In the genomic region with DNA sequence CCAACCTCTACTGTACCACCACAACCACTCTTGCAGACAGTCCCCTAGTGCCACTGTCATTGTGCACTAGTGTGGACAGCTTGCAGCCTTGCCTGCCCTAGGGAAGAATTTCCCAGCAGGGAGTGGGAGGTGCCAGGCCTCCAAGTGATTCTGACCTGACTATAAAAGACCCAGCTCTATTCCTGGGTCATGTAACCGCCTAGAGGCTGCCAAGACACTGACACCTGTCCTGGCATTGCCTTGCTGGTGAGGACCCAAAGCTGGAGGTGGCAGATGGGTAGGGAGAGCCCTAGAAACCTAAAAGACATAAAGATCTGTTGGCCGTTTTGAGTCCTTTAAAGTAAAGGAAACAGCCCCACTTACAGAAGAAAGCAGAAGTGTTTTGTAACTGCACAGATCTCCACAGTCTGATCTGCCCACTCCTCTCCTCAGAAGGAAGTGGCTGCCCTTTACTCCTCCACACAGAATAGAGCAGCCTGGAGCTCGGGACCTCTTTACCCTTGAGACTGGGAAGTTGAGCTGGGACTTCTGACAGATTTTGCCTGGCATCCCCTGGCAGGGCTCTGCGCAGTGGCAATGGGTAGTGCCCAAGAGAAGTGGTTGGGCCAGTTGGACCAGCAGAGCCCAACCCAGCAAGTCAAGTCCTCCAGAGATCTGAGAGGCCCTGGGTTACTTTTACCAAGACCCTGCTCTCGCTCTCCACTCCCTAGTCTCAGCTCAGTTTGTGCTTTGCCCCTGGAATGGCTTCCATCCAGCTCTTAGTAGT, we compare ENCODE assay signal across 8 mouse cellular contexts. TPM values are rescaled to one million over a fixed set of nuclear protein-coding genes. Genes with fewer than 3 reads are reported as not detected.
DNase-seq lines count a peak whose midpoint lies in the region; ATAC-seq and TF ChIP-seq lines count a peak whose summit lies in the region.

No protein-coding gene starts in this region.

- no peak overlapping the region for H3K9ac ChIP-seq in embryonic facial prominence, embryonic 14.5 days (ENCODE audit: low read depth, low read length)
- no peak overlapping the region for H3K9ac ChIP-seq in kidney, embryonic 16.5 days (replicated peaks; ENCODE audit: low read length)
- H3K9ac ChIP-seq in forebrain, embryonic 11.5 days (ENCODE audit: low read length) = no peak overlapping the region

- peak overlapping the region; percentile 71 for H3K27ac ChIP-seq in left cerebral cortex, adult 2 months
- peak overlapping the region; percentile 33; the same call in 1 of the 2 replicates for H3K27ac ChIP-seq in embryonic facial prominence, embryonic 14.5 days (replicated peaks; ENCODE audit: low read depth, low read length)
- peak overlapping the region; percentile 57 for H3K27ac ChIP-seq in kidney, embryonic 16.5 days (ENCODE audit: low read length)
- no peak overlapping the region for H3K27ac ChIP-seq in forebrain, embryonic 11.5 days (ENCODE audit: low read depth, low read length)

- no peaks in the 10 kb centered on the region for H3K79me2 ChIP-seq in myocyte (ENCODE audit: control insufficient read depth, insufficient read depth)

- no peak overlapping the region for H3ac ChIP-seq in myocyte (ENCODE audit: control insufficient read depth, insufficient read length)

- 65% methylated on average over 5 of the region's 5 CpGs for WGBS in embryonic facial prominence, embryonic 14.5 days
- WGBS in kidney, embryonic 16.5 days = 48% methylated on average over 5 of the region's 5 CpGs
- 82% methylated on average over 5 of the region's 5 CpGs for WGBS in forebrain, embryonic 11.5 days

- peaks cover 9% of the 10 kb centered on the region; the same call in 1 of the 2 replicates for H3K4me1 ChIP-seq in embryonic facial prominence, embryonic 14.5 days (ENCODE audit: control insufficient read depth, insufficient read depth, low read length)
- H3K4me1 ChIP-seq in kidney, embryonic 16.5 days (ENCODE audit: insufficient read depth, low read length) = peaks cover 29% of the 10 kb centered on the region
- H3K4me1 ChIP-seq in forebrain, embryonic 11.5 days (replicated peaks; ENCODE audit: control insufficient read depth, insufficient read depth, low read length) = peaks cover 6% of the 10 kb centered on the region; the same call in 1 of the 2 replicates

- TF ChIP-seq CTCF in left cerebral cortex, adult 2 months (IDR thresholded peaks at IDR 0.05) = no peak

- no peaks in the 10 kb centered on the region for H3K9me3 ChIP-seq in embryonic facial prominence, embryonic 14.5 days (ENCODE audit: control insufficient read depth, low read length)
- H3K9me3 ChIP-seq in kidney, embryonic 16.5 days (ENCODE audit: low read length) = no peaks in the 10 kb centered on the region
- H3K9me3 ChIP-seq in forebrain, embryonic 11.5 days (ENCODE audit: control insufficient read depth, low read length) = no peaks in the 10 kb centered on the region

- no peak for TF ChIP-seq POLR2A in myocyte (IDR thresholded peaks at IDR 0.05; ENCODE audit: insufficient read length, low read depth)

- no peaks in the 10 kb centered on the region for H3K27me3 ChIP-seq in embryonic facial prominence, embryonic 14.5 days (replicated peaks; ENCODE audit: control insufficient read depth, insufficient read depth, low read length)
- H3K27me3 ChIP-seq in kidney, embryonic 16.5 days (ENCODE audit: insufficient read depth, low read length) = no peaks in the 10 kb centered on the region
- H3K27me3 ChIP-seq in myocyte (ENCODE audit: control insufficient read depth, insufficient read depth, insufficient read length) = no peaks in the 10 kb centered on the region
- peaks cover 4% of the 10 kb centered on the region; the same call in 1 of the 2 replicates for H3K27me3 ChIP-seq in forebrain, embryonic 11.5 days (ENCODE audit: control insufficient read depth, insufficient read depth, low read length)

- DNase-seq in left cerebral cortex, adult 2 months (ENCODE audit: extremely low spot score in 1 of 2, low spot score in 2 of 2) = no peak
- DNase-seq in left cerebral cortex, adult 9 months (ENCODE audit: low spot score in 2 of 2) = no peak
- peak; percentile 20 for DNase-seq in embryonic facial prominence, embryonic 14.5 days (ENCODE audit: low spot score)
- DNase-seq in forebrain, embryonic 11.5 days (ENCODE audit: low spot score) = no peak
- no peak for DNase-seq in retina, embryonic 14.5 days (ENCODE audit: low spot score)
- no peak for DNase-seq in thymus, postnatal 36 days

- no peak overlapping the region for H3K4me2 ChIP-seq in embryonic facial prominence, embryonic 14.5 days (ENCODE audit: low read depth, low read length)
- H3K4me2 ChIP-seq in kidney, embryonic 16.5 days (replicated peaks; ENCODE audit: low read depth, low read length) = no peak overlapping the region
- H3K4me2 ChIP-seq in myocyte (ENCODE audit: low read depth) = peak overlapping the region; percentile 22
- no peak overlapping the region for H3K4me2 ChIP-seq in forebrain, embryonic 11.5 days (ENCODE audit: low read depth, low read length, severe bottlenecking)

- H3K36me3 ChIP-seq in embryonic facial prominence, embryonic 14.5 days (ENCODE audit: control insufficient read depth, insufficient read depth, low read length) = no peaks in the 10 kb centered on the region
- no peaks in the 10 kb centered on the region for H3K36me3 ChIP-seq in kidney, embryonic 16.5 days (ENCODE audit: insufficient read depth, low read length)
- H3K36me3 ChIP-seq in myocyte (ENCODE audit: control insufficient read depth, insufficient read depth) = no peaks in the 10 kb centered on the region
- H3K36me3 ChIP-seq in forebrain, embryonic 11.5 days (ENCODE audit: control insufficient read depth, insufficient read depth, low read length) = no peaks in the 10 kb centered on the region

- no peak overlapping the region for H3K4me3 ChIP-seq in left cerebral cortex, adult 2 months
- no peak overlapping the region for H3K4me3 ChIP-seq in embryonic facial prominence, embryonic 14.5 days (ENCODE audit: low read depth, low read length)
- H3K4me3 ChIP-seq in kidney, embryonic 16.5 days (ENCODE audit: low read length) = no peak overlapping the region
- H3K4me3 ChIP-seq in myocyte = no peak overlapping the region
- H3K4me3 ChIP-seq in forebrain, embryonic 11.5 days (ENCODE audit: low read depth, low read length) = no peak overlapping the region

- intact Hi-C loops in left cerebral cortex, adult 2 months (cut with DNase I) = no loop called here

- ATAC-seq in embryonic facial prominence, embryonic 14.5 days (ENCODE audit: low read depth) = peak; percentile 35; the same call in 1 of the 2 replicates
- no peak for ATAC-seq in kidney, embryonic 16.5 days (ENCODE audit: low FRiP score, low TSS enrichment)
- ATAC-seq in forebrain, embryonic 11.5 days (replicated peaks; ENCODE audit: low FRiP score) = no peak

TF ChIP-seq in myocyte, 11 proteins besides CTCF, POLR2A, EP300 and RAD21:
- TF ChIP-seq REST (IDR thresholded peaks at IDR 0.05; ENCODE audit: insufficient read depth, insufficient read length) = no peak
- TF ChIP-seq TCF3 (IDR thresholded peaks at IDR 0.05; ENCODE audit: insufficient read length, low read depth) = no peak
- no peak for TF ChIP-seq CEBPB (IDR thresholded peaks at IDR 0.05; ENCODE audit: insufficient read depth, poor library complexity, severe bottlenecking)
- TF ChIP-seq POLR2AphosphoS2 (IDR thresholded peaks at IDR 0.05; ENCODE audit: insufficient read length, low read depth) = no peak
- TF ChIP-seq MAX (IDR thresholded peaks at IDR 0.05; ENCODE audit: low read depth) = no peak
- TF ChIP-seq USF1 (IDR thresholded peaks at IDR 0.05; ENCODE audit: low read depth) = no peak
- peak in 1 of 3 experiments; percentile 16 for TF ChIP-seq MYOG (IDR thresholded peaks at IDR 0.05; ENCODE audit: control insufficient read depth in 1 of 3, insufficient read depth in 1 of 3, insufficient read length in 2 of 3, low read depth in 2 of 3)
- TF ChIP-seq MYOD1 (IDR thresholded peaks at IDR 0.05; ENCODE audit: control insufficient read depth in 1 of 3, insufficient read length in 2 of 3, low read depth in 2 of 3) = peak in 1 of 3 experiments; percentile 55
- no peak for TF ChIP-seq SRF (IDR thresholded peaks at IDR 0.05; ENCODE audit: control insufficient read depth, insufficient read length, low read depth)
- TF ChIP-seq E2F4 (IDR thresholded peaks at IDR 0.05; ENCODE audit: insufficient read depth) = no peak
- TF ChIP-seq TCF12 (IDR thresholded peaks at IDR 0.05; ENCODE audit: insufficient read depth, poor library complexity, severe bottlenecking) = no peak

RNA-seq across cellular contexts. Expression of a gene that starts 5.0 kb away (rescaled TPM):
- 10 to 100 TPM; 10.5 to 16.1 TPM for total RNA-seq in left cerebral cortex, adult 2 months (2021)
- 42.5 and 44.6 TPM in 2 replicates for polyA plus RNA-seq in embryonic facial prominence, embryonic 14.5 days (2014; fragmentation: Nextera tagmentation; extraction: Ambion mirVana)
- polyA plus RNA-seq in kidney, embryonic 16.5 days (2015; fragmentation: Nextera tagmentation; extraction: Ambion mirVana) = 48.9 and 52.4 TPM in 2 replicates
- polyA plus RNA-seq in myocyte (2012; fragmentation: generic; extraction: Trizol) = 23.6 TPM
- polyA plus RNA-seq in forebrain, embryonic 11.5 days (2014; fragmentation: Nextera tagmentation; extraction: Ambion mirVana) = 26.2 and 26.8 TPM in 2 replicates

RNA-seq across cellular contexts. Expression of a gene that starts 23.2 kb away (rescaled TPM):
- 10 to 100 TPM; 11.3 to 12.3 TPM for total RNA-seq in left cerebral cortex, adult 2 months (2021)
- 13.3 and 16.5 TPM in 2 replicates for polyA plus RNA-seq in embryonic facial prominence, embryonic 14.5 days (2014; fragmentation: Nextera tagmentation; extraction: Ambion mirVana)
- polyA plus RNA-seq in kidney, embryonic 16.5 days (2015; fragmentation: Nextera tagmentation; extraction: Ambion mirVana) = 19.6 and 20.3 TPM in 2 replicates
- 12.3 TPM for polyA plus RNA-seq in myocyte (2012; fragmentation: generic; extraction: Trizol)
- 11.3 and 11.4 TPM in 2 replicates for polyA plus RNA-seq in forebrain, embryonic 11.5 days (2014; fragmentation: Nextera tagmentation; extraction: Ambion mirVana)
